Mouse (Mus musculus) heart, adult 9 months (tissue): ENCODE measurements at regions not wholly inside any gene's neighbourhood (a gene's known extent, or its start where the extent isn't known, plus 50 kb on each side); places are given as distances from the start of the nearest gene placed in this dataset.

ENCODE experiments used
- DNase-seq, 2 experiments: peaks; one replicate each; pipeline ENCODE4 v3.0.0; 2022; ENCODE audit warnings: low spot score in 2 of 2

DNA sequence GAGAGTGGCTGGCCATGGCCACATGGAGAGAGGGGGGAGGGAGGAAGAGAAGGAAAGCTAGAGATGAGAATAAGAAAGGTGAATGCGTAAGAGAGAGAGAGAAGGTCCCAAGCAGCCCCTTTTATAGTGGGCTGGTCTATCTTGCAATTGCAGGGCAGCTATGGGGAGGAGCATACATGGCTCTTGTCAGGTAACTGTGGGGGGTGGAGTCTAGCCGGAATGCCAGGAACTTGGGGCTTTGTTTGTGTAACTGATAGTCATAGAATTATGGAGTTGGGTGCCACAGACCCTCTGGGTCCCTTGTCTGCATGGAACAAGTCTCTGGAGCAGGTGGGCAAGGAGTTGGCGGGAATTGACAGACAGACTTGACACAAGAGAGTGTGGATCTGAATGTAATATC is 2151.8 kb downstream of the 4930444P10Rik start:
- DNase-seq: no peak

DNA sequence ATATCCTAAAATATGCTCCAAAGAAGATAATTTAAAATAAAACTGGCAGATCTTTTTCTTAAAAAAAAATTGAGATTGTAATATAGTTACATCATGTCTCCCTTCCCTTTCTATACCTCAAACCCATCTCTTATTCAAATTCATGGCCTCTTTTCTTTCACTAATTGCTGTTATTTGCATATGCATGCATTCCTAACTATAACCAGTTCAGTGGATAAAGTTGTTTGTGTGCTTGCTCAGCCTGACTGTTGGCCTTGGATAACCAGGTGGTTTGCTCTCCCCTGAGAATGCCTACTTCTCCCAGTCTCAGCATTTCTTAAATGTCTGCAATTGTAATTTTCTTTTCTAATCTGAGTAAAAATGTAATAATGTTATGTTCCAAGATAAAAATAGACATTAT is 2154.8 kb downstream of the 4930444P10Rik start:
- DNase-seq: no peak

GRCm38 (mm10) chr1:13935938-13936491 is 2157.1 kb downstream of the 4930444P10Rik start:
- no peak for DNase-seq

GRCm38 (mm10) chr1:13928679-13929078 is 2164.4 kb downstream of the 4930444P10Rik start:
- no peak for DNase-seq

- no peak for DNase-seq
Observed at GRCm38 (mm10) chr1:13927964-13928363, 2165.2 kb downstream of the 4930444P10Rik start.

DNA sequence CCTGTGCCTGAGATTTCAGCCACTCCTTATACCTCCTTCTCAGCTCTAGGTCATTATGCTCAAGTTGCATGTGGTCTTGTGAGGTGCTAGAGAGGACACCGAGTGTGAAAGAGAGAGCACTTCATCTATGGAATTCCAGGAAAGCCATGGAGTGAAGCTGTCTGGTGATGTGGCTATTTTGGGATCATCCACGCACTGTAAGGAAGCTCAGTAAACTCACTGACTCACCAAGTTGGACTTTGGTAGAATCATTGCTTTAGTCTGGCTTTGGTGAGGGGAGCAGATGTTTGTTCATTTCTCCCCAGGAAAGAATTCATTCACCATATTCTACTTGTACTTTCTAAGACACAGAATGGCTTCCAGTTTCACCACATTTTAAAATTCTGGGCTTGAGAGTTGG is 2167.1 kb downstream of the 4930444P10Rik start:
- no peak for DNase-seq

DNA sequence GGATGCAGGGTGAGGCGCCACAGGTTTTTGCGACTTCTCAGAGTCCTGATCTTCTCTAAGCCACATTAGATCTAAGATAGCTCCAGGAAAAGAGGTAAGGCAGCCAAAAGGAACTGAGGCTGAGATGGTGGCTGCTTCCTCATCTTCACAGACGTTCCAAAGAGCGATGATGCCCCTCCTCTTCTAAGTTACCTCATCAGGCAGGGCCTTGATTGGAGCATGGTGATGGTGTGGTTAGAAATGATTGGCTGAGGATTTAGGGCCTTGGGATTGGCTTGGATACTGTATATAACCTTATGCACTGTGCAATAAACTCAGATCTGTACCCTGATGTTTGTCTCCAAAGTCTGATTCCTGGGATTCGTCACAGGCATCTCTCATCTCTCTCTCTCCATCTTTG is 2177.9 kb downstream of the 4930444P10Rik start:
- DNase-seq: no peak

- no peak for DNase-seq
Observed at GRCm38 (mm10) chr1:13879126-13879525, 2214.0 kb downstream of the 4930444P10Rik start.

DNA sequence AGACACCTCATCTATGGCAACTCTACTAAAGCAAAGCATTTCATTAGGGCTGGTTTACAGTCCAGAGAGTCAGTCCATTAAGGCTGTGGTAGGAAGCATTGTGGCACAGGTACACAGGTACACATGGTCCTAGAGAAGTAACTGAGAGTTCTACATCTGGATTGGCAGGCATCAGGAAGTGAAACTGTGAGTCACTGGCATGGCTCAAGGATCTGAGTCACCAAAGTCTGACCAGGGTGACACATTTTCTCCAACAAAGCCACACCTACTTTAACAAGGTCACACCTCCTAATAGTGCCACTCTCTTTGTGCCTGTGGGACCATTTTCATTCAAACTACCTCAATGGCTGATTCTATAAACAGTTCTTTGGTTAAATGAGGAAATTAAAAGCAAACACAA is 2219.2 kb downstream of the 4930444P10Rik start:
- DNase-seq: no peak

GRCm38 (mm10) chr1:13872536-13872935 is 2220.6 kb downstream of the 4930444P10Rik start:
- DNase-seq: no peak

DNA sequence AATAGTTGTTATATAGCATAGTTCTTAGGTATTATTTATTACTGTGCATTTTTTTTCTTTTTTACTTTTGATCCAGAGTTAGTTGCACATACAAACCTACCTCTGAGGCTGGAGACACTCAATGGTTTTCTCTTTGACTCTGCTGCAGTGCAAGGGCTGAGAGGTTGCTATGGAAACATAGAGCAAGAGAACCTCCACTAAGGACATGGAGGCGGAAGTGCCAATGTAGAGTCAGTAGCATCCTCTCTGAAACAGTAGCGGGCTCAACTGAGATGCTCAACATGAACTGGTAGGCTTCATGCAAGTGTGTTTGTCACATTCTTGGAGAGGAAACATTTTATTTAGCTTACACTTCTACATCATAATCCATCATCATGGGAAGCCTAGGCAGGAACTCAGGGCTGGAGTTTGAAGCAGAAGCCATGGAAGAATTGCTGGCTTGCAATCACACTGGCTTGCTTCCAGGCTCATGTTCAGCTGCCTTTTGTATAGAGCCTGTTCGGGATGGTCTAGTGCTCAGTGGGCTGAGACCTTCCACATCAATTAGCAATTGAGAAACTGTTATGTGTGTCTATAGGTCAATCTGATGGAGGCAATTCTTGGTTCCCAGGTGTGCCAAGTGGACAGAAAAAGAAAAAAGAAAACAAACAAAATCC is 2222.4 kb downstream of the 4930444P10Rik start:
- no peak for DNase-seq

DNA sequence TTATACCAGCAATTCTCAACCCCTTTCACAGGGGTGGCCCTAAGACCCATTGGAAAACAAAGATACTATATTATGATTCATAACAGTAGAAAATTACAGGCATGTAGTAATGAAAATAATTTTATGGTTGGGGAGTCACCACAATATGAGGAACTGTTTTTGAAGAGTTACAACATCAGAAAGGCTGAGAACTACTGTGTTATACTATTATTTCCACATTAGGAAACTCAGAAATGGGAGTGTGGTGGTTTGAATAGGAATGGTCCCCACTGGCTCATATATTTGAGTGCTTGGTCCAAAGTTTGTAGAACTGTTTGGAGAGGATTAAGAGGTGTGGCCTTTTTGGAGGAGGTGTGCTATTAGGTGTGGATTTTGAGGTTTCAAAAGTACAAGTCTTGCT is 2227.4 kb downstream of the 4930444P10Rik start:
- DNase-seq: no peak

- no peak for DNase-seq
Observed at GRCm38 (mm10) chr1:13863712-13864111, 2229.4 kb downstream of the 4930444P10Rik start.

DNA sequence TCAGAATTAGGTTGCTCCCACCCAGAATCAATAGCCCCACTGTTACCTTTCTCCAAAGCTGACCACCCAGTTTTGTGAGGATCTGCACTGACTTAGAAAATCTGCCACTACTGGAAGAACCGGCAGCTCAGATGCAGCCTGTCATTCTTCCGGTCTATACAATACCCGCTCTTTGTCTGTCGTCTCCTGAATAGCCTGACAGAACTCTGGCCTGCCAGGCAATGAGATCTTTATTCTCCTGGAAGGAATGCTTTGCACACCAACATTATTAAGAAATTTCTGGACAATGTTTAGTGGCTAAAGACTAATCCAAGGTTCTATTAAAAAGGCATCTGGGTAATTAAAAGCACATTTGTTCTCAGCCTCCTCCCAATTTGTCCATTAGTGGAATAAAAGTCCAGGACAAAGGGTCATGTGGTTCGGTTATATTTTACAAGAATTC is 2232.0 kb downstream of the 4930444P10Rik start:
- DNase-seq: no peak

DNA sequence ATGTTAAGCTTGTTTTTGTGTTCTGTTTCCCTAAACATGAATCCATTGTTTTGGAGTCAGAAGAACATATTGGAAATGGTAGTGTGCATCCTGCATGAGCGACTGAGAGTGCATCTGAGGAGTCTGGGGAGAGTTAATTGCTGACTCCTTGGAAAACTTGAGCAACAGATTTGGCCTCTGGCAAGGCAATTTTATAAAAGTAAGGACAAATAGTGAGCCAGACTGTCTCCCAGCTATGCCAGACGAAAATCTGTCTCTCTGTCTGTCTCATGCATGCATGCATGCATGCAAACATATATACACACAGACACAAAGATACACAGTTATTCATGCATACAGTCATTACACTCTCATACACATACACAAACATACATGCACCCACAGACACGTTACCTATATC is 2232.7 kb downstream of the 4930444P10Rik start:
- DNase-seq: no peak

DNA sequence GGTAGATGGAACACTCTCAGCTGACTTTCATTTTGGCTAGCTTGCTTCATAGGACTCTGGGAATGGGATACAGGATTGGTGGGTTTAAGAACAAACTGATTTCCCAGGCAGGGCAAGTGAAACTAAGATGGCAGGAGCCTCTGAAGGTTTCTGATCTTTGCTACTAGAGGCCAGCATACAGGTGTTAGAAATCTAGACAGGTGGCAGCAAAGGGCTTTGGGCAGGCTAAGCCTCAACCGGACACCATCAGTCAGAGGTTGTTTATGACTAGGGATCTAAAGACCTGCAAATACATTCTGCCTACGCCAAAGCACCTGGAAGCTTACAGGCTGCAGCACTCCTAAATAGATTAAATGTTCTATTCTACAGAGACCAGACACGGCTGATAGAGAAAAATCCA is 2233.4 kb downstream of the 4930444P10Rik start:
- no peak for DNase-seq

- no peak for DNase-seq
Observed at GRCm38 (mm10) chr1:13858371-13859018, 2234.6 kb downstream of the 4930444P10Rik start.

- DNase-seq: no peak
Observed at GRCm38 (mm10) chr1:13856998-13857397, 2236.1 kb downstream of the 4930444P10Rik start.

DNA sequence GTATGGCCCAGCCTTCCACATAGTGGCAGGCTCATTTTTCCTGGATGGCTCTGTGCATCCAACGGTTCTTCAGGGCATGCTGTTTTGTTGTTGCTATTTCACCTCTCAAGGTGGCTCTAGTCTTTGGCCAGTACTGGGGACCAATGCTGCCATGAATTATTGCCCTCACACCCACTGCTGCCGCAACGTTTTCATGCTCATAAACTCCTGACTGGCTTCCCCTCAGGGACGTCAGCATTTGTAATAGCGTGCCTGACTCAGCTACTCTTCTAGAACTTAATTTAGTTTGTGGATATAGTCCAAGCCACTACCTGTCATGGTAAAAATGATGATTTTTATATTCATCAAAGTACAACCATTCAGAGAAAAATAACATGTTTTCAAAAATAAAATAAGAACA is 2242.0 kb downstream of the 4930444P10Rik start:
- DNase-seq: no peak

DNA sequence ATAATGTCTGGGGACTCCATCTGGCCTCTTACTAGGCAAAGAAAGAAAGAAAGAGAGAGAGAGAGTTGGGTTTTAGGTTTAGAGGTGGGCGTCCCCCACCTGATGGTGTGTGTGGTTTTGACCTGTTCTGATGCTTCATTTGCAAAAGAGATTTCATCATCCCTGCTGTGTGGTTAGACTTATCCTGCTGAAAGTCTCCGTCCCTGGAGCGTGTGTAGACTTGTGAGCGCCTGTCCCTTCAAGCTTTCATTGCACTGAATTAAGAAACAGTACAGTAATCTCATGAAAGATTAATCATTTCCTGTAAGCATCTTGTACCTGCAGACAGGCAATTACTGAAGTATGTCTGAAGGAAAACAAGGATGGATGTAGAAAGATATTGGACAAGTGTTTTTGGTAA is 2244.1 kb downstream of the 4930444P10Rik start:
- DNase-seq: no peak

DNA sequence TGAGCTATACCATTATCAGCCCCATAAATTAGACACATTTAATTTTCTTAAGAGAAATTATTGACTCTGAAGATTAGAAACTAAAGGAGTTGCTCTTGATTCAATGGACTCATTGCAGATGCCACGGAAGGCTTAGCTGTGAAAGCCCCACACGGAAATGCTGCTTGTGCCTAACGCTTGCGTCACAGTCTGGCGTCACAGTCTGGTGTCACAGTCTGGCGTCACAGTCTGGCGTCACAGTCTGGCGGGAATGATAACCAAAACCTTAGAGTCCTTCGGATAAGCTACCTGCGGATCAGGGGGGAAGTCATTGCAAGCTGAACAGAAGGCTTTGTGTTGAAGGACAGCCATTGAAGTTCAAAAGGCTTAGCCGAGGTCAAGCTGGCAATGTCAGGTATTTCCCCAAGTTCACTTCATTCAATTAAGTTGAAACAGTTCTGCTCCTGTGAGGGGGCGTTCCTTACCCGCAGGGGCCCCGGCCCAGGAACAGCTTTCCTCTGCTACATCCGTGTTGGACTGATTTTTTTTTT is 2246.7 kb downstream of the 4930444P10Rik start:
- DNase-seq: no peak

DNA sequence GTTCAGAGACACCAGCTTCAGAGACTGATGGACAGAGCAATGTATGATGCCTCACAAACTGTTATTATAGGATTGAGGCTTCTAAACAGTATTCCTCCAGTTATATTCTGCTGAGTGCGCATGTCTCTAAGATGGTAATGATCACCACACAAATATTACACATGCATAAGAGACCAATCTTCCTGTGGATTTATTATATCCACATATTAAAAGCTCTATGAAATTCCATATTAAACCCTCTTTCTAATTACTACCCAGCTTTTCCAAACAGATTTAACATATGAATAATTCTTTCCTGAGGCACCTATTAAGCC is 2252.9 kb downstream of the 4930444P10Rik start:
- no peak for DNase-seq

DNA sequence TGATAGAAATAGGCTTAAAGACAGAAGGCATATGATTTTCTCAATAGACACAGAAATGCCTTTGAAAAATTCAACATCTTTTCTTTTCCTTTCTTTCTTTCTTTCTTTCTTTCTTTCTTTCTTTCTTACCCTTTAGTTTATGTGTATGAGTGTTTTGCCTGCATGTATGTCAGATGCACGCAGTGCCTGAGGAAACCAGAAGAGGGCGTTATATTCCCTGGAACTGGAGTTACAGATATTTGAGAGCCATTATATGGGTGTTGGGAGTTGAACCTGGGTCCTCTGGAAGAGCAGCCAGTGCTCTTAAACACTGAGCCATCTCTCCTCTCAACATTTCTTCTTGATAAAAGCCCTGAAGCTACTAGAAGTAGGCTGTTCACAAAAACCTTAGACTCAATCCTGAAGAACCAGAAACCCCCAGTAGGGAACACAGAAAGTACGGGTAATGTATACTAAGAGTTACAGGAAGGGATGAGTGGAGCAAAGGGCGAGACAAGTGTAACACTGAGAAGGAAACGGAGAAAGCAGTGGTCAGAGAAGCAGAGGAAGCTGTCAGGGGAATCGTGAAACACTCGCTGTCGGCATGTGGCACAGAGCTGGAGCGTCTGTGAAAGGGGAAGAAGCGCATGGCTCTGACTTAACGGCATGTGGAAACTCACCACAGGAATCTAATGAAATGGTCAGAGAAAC is 2253.4 kb downstream of the 4930444P10Rik start:
- DNase-seq: no peak
